Mouse (Mus musculus) hindbrain, embryonic 13.5 days (tissue): ENCODE results near the gene Sesn3. TPM values are rescaled to one million over a fixed set of nuclear protein-coding genes. Genes with fewer than 3 reads are reported as not detected.

ENCODE experiments used
- ATAC-seq: fragments of 200-750 bp; cut with Nextera tagmentation; 2 replicates; pipeline ENCODE4 v1.8.0; 2017; ENCODE audit warnings: moderate TSS enrichment; ENCODE audit not compliant: low FRiP score
- H3K27ac ChIP-seq: fragments of 300-500 bp; sonication (generic); 2 replicates; pipeline ENCODE4 v1.5.1; 2015; ENCODE audit warnings: inconsistent platforms, mild to moderate bottlenecking, moderate library complexity
- H3K27me3 ChIP-seq: fragments of 300-500 bp; sonication (generic); 2 replicates; pipeline ENCODE4 v1.6.1; 2015; ENCODE audit warnings: mild to moderate bottlenecking, inconsistent platforms
- H3K36me3 ChIP-seq: fragments of 300-500 bp; sonication (generic); 2 replicates; pipeline ENCODE4 v1.6.1; 2015; ENCODE audit warnings: mild to moderate bottlenecking, inconsistent platforms
- H3K4me1 ChIP-seq: fragments of 300-500 bp; sonication (generic); replicated peaks from 2 replicates; pipeline ENCODE4 v1.6.1; 2015; ENCODE audit warnings: inconsistent platforms
- H3K4me2 ChIP-seq: fragments of 300-500 bp; sonication (generic); 2 replicates; pipeline ENCODE4 v1.6.1; 2015; ENCODE audit warnings: inconsistent platforms, mild to moderate bottlenecking, moderate library complexity
- H3K4me3 ChIP-seq: fragments of 300-500 bp; sonication (generic); 2 replicates; pipeline ENCODE4 v1.5.1; 2015; ENCODE audit warnings: mild to moderate bottlenecking, inconsistent platforms
- H3K9ac ChIP-seq: fragments of 300-500 bp; sonication (generic); 2 replicates; pipeline ENCODE4 v1.6.1; 2015; ENCODE audit warnings: mild to moderate bottlenecking, inconsistent platforms
- H3K9me3 ChIP-seq: fragments of 300-500 bp; sonication (generic); 2 replicates; pipeline ENCODE4 v1.6.1; 2016; ENCODE audit warnings: inconsistent platforms
- WGBS: fragments of 180-500 bp; shearing (Covaris S2); methylation state at CpG from one replicate; pipeline ENCODE4 v1.1.7; 2015; 5-methylcytosine and 5-hydroxymethylcytosine counted together
- polyA plus RNA-seq: library from polyadenylated mRNA; unstranded; fragments of >200 nt; fragmentation: Nextera tagmentation; extraction: Ambion mirVana; gene quantifications from 2 replicates; pipeline ENCODE4 v1.2.1, GENCODE M21; 2015

The Sesn3 gene
- polyA plus RNA-seq, 1 experiment from 2014 or later: 20.2 TPM

- Histone ChIP-seq H3K27ac (no peak overlapping the region), H3K4me3 (no peak overlapping the region), H3K9me3 (no peaks in the 10 kb centered on the region), H3K36me3 (no peaks in the 10 kb centered on the region), H3K9ac (no peak overlapping the region), H3K4me1 (peaks cover 7% of the 10 kb centered on the region; the same call in 1 of the 2 replicates), H3K4me2 (no peak overlapping the region), H3K27me3 (no peaks in the 10 kb centered on the region)
- WGBS: 58% methylated on average over 3 of the region's 3 CpGs
- peak; percentile 39; the same call in 1 of the 2 replicates for ATAC-seq
Observed at GRCm38 (mm10) chr9:14261150-14261549, 13.7 kb upstream of the Sesn3 start.

- ATAC-seq: no peak
- Histone ChIP-seq H3K4me3 (no peak overlapping the region), H3K4me1 (peaks cover 7% of the 10 kb centered on the region; the same call in 1 of the 2 replicates), H3K27ac (no peak overlapping the region), H3K27me3 (no peaks in the 10 kb centered on the region), H3K9me3 (no peaks in the 10 kb centered on the region), H3K36me3 (no peaks in the 10 kb centered on the region), H3K4me2 (no peak overlapping the region), H3K9ac (no peak overlapping the region)
- 64% methylated on average over 4 of the region's 4 CpGs for WGBS
Observed at GRCm38 (mm10) chr9:14262568-14262972, 12.3 kb upstream of the Sesn3 start.

- H3K27ac ChIP-seq: no peak overlapping the region
- H3K27me3 ChIP-seq: no peaks in the 10 kb centered on the region
- ATAC-seq: no peak
- H3K36me3 ChIP-seq: no peaks in the 10 kb centered on the region
- 22% methylated on average over 2 of the region's 2 CpGs for WGBS
- H3K9me3 ChIP-seq: no peaks in the 10 kb centered on the region
- H3K4me1 ChIP-seq: 0 out of 2 replicates have a peak, but pooled peaks cover under 1% of the 10 kb centered on the region
- no peak overlapping the region for H3K4me2 ChIP-seq
- H3K4me3 ChIP-seq: no peak overlapping the region
- no peak overlapping the region for H3K9ac ChIP-seq
Observed at GRCm38 (mm10) chr9:14266470-14266869, 8.4 kb upstream of the Sesn3 start.

GRCm38 (mm10) chr9:14268578-14268977 lies 6.3 kb upstream of the Sesn3 start:
- Histone ChIP-seq H3K27me3 (no peaks in the 10 kb centered on the region), H3K36me3 (no peaks in the 10 kb centered on the region), H3K4me3 (no peak overlapping the region), H3K9ac (no peak overlapping the region), H3K9me3 (no peaks in the 10 kb centered on the region), H3K27ac (no peak overlapping the region), H3K4me1 (no peaks in the 10 kb centered on the region), H3K4me2 (no peak overlapping the region)
- no peak for ATAC-seq
- WGBS: 89% methylated on average over 2 of the region's 2 CpGs

GRCm38 (mm10) chr9:14272921-14273320 lies 1.9 kb upstream of the Sesn3 start:
- no peak for ATAC-seq

GRCm38 (mm10) chr9:14274586-14274985 lies 281 bp upstream of the Sesn3 start:
- Histone ChIP-seq H3K4me3 (peak overlapping the region; percentile 95), H3K9me3 (no peaks in the 10 kb centered on the region), H3K36me3 (no peaks in the 10 kb centered on the region), H3K4me1 (peaks cover 16% of the 10 kb centered on the region), H3K27me3 (no peaks in the 10 kb centered on the region), H3K4me2 (peak overlapping the region; percentile 70), H3K9ac (peak overlapping the region; percentile 72; the same call in 1 of the 2 replicates), H3K27ac (peak overlapping the region; percentile 92)
- ATAC-seq: no peak
- WGBS: 31% methylated on average over 5 of the region's 5 CpGs

More at GRCm38 (mm10) chr9:14272921-14273320, 1.9 kb upstream of the Sesn3 start:
- no peak overlapping the region for H3K4me3 ChIP-seq
- H3K9ac ChIP-seq: no peak overlapping the region
- H3K4me2 ChIP-seq: no peak overlapping the region
- H3K9me3 ChIP-seq: no peaks in the 10 kb centered on the region
- no peak overlapping the region for H3K27ac ChIP-seq
- WGBS: 83% methylated on average over 1 of the region's 1 CpGs
- H3K36me3 ChIP-seq: no peaks in the 10 kb centered on the region
- H3K27me3 ChIP-seq: no peaks in the 10 kb centered on the region
- H3K4me1 ChIP-seq: peaks cover 12% of the 10 kb centered on the region

- H3K9ac ChIP-seq: peak overlapping the region; percentile 95
- peak; percentile 99 for ATAC-seq
- under 1% methylated on average over 44 of the region's 54 CpGs for WGBS
Observed at GRCm38 (mm10) chr9:14275792-14276480, 1.1 kb downstream of the Sesn3 start.

GRCm38 (mm10) chr9:14276481-14277287 lies 1.8 kb downstream of the Sesn3 start:
- H3K4me2 ChIP-seq: peak overlapping the region; percentile 70
- peak overlapping the region; percentile 96 for H3K27ac ChIP-seq
- H3K4me3 ChIP-seq: peak overlapping the region; percentile 95
- H3K9me3 ChIP-seq: no peaks in the 10 kb centered on the region
- peak overlapping the region; percentile 95 for H3K9ac ChIP-seq
- H3K27me3 ChIP-seq: no peaks in the 10 kb centered on the region
- no peaks in the 10 kb centered on the region for H3K36me3 ChIP-seq
- WGBS: under 1% methylated on average over 52 of the region's 61 CpGs
- peaks cover 24% of the 10 kb centered on the region for H3K4me1 ChIP-seq
- ATAC-seq: peak; percentile 72

More at GRCm38 (mm10) chr9:14275792-14276480, 1.1 kb downstream of the Sesn3 start:
- Histone ChIP-seq H3K4me1 (peaks cover 18% of the 10 kb centered on the region), H3K27ac (peak overlapping the region; percentile 96), H3K4me3 (peak overlapping the region; percentile 95), H3K36me3 (no peaks in the 10 kb centered on the region), H3K4me2 (peak overlapping the region; percentile 70), H3K9me3 (no peaks in the 10 kb centered on the region), H3K27me3 (no peaks in the 10 kb centered on the region)

- peaks cover 24% of the 10 kb centered on the region for H3K4me1 ChIP-seq
- H3K4me3 ChIP-seq: peak overlapping the region; percentile 95
- no peaks in the 10 kb centered on the region for H3K9me3 ChIP-seq
- peak overlapping the region; percentile 95 for H3K9ac ChIP-seq
- H3K27me3 ChIP-seq: no peaks in the 10 kb centered on the region
- peak overlapping the region; percentile 70 for H3K4me2 ChIP-seq
- peak overlapping the region; percentile 96 for H3K27ac ChIP-seq
- H3K36me3 ChIP-seq: no peaks in the 10 kb centered on the region
- WGBS: under 1% methylated on average over 7 of the region's 7 CpGs
- ATAC-seq: no peak
Observed at GRCm38 (mm10) chr9:14277365-14277991, 2.6 kb downstream of the Sesn3 start.

- H3K9me3 ChIP-seq: no peaks in the 10 kb centered on the region
- no peaks in the 10 kb centered on the region for H3K27me3 ChIP-seq
- H3K27ac ChIP-seq: no peak overlapping the region
- no peak for ATAC-seq
- H3K4me3 ChIP-seq: no peak overlapping the region
- H3K36me3 ChIP-seq: no peaks in the 10 kb centered on the region
- 73% methylated on average over 1 of the region's 1 CpGs for WGBS
- no peak overlapping the region for H3K4me2 ChIP-seq
- no peak overlapping the region for H3K9ac ChIP-seq
- peaks cover 24% of the 10 kb centered on the region for H3K4me1 ChIP-seq
Observed at GRCm38 (mm10) chr9:14280696-14281095, 5.8 kb downstream of the Sesn3 start.

- no peaks in the 10 kb centered on the region for H3K36me3 ChIP-seq
- no peaks in the 10 kb centered on the region for H3K9me3 ChIP-seq
- no peak for ATAC-seq
- WGBS: 72% methylated on average over 3 of the region's 3 CpGs
- no peaks in the 10 kb centered on the region for H3K27me3 ChIP-seq
- H3K9ac ChIP-seq: no peak overlapping the region
- H3K27ac ChIP-seq: no peak overlapping the region
- H3K4me3 ChIP-seq: no peak overlapping the region
- peaks cover 20% of the 10 kb centered on the region for H3K4me1 ChIP-seq
- H3K4me2 ChIP-seq: no peak overlapping the region
Observed at GRCm38 (mm10) chr9:14285036-14285435, 10.2 kb downstream of the Sesn3 start.

GRCm38 (mm10) chr9:14287234-14287633 lies 12.4 kb downstream of the Sesn3 start:
- Histone ChIP-seq H3K4me2 (no peak overlapping the region), H3K9me3 (no peaks in the 10 kb centered on the region), H3K4me3 (no peak overlapping the region), H3K36me3 (no peaks in the 10 kb centered on the region), H3K27me3 (no peaks in the 10 kb centered on the region), H3K9ac (no peak overlapping the region), H3K4me1 (peaks cover 12% of the 10 kb centered on the region), H3K27ac (no peak overlapping the region)
- 89% methylated on average over 1 of the region's 1 CpGs for WGBS
- no peak for ATAC-seq
